Mouse (Mus musculus): ENCODE measurements around the gene Ccdc103. TPM values are rescaled to one million over a fixed set of nuclear protein-coding genes. Genes with fewer than 3 reads are reported as not detected.
A peak's percentile ranks its signal among the peaks of the same experiment; 100 is the strongest.

Gene Ccdc103
- polyA plus RNA-seq (2014; fragmentation: Nextera tagmentation; extraction: Ambion mirVana), result 1.8 and 1.9 TPM in 2 replicates

- H3K4me2 ChIP-seq, result peak within 1 kb of the TSS; percentile 80
- no peaks in the 10 kb centered on the region for H3K4me1 ChIP-seq (ENCODE audit: insufficient read depth)
- peak within 1 kb of the TSS; percentile 88 for H3K27ac ChIP-seq (ENCODE audit: low read depth)
- H3K4me3 ChIP-seq (ENCODE audit: low read depth, low read length), result peak within 1 kb of the TSS; percentile 74
- H3K36me3 ChIP-seq (ENCODE audit: insufficient read depth), result peaks cover 18% of the 10 kb centered on the region
- H3K27me3 ChIP-seq (ENCODE audit: insufficient read depth, low read length), result no peaks in the 10 kb centered on the region
- under 1% methylated on average over 62 of the region's 62 CpGs for WGBS
- peak within 1 kb of the TSS; percentile 82 for H3K9ac ChIP-seq
- TF ChIP-seq CTCF (IDR thresholded peaks at IDR 0.05; ENCODE audit: low read depth), result no peak
- DNase-seq (peak; percentile 96), ATAC-seq (ENCODE audit: insufficient read depth) (peak; percentile 92)
- H3K9me3 ChIP-seq (ENCODE audit: low read depth, low read length), result no peaks in the 10 kb centered on the region
Measured at GRCm38 (mm10) chr11:102880585-102881313, at the start of gene Ccdc103, which contains the start of gene Eftud2. Gene Ccdc103 (plus strand): TSS chr11:102881204. Gene Eftud2 (minus strand): TSS chr11:102880985.

GRCm38 (mm10) chr11:102832700-102833297, 48.2 kb upstream of the Ccdc103 start:
- Histone ChIP-seq H3K4me2 (0 out of 2 replicates have a peak overlapping the region, but pooled peaks have one; percentile 25), H3K36me3 (ENCODE audit: insufficient read depth) (peaks cover 18% of the 10 kb centered on the region), H3K4me1 (ENCODE audit: insufficient read depth) (no peaks in the 10 kb centered on the region), H3K9ac (no peak overlapping the region), H3K9me3 (ENCODE audit: low read depth, low read length) (no peaks in the 10 kb centered on the region), H3K27me3 (ENCODE audit: insufficient read depth, low read length) (no peaks in the 10 kb centered on the region), H3K4me3 (ENCODE audit: low read depth, low read length) (no peak overlapping the region), H3K27ac (ENCODE audit: low read depth) (peak overlapping the region; percentile 67)
- no peak for TF ChIP-seq CTCF (IDR thresholded peaks at IDR 0.05; ENCODE audit: low read depth)
- 45% methylated on average over 18 of the region's 18 CpGs for WGBS
- ATAC-seq (ENCODE audit: insufficient read depth), result peak; percentile 46; the same call in 1 of the 2 replicates
- peak; percentile 56 for DNase-seq

GRCm38 (mm10) chr11:102834219-102834618, 46.8 kb upstream of the Ccdc103 start:
- no peak for TF ChIP-seq CTCF (IDR thresholded peaks at IDR 0.05; ENCODE audit: low read depth)
- no peak overlapping the region for H3K27ac ChIP-seq (ENCODE audit: low read depth)
- ATAC-seq (ENCODE audit: insufficient read depth), result no peak; the same call in 1 of the 2 replicates
- H3K9ac ChIP-seq, result no peak overlapping the region
- DNase-seq, result peak; percentile 36
- no peak overlapping the region for H3K4me2 ChIP-seq
- no peaks in the 10 kb centered on the region for H3K4me1 ChIP-seq (ENCODE audit: insufficient read depth)
- no peak overlapping the region for H3K4me3 ChIP-seq (ENCODE audit: low read depth, low read length)
- peaks cover 32% of the 10 kb centered on the region for H3K36me3 ChIP-seq (ENCODE audit: insufficient read depth)
- H3K9me3 ChIP-seq (ENCODE audit: low read depth, low read length), result no peaks in the 10 kb centered on the region
- WGBS, result 77% methylated on average over 10 of the region's 10 CpGs
- H3K27me3 ChIP-seq (ENCODE audit: insufficient read depth, low read length), result no peaks in the 10 kb centered on the region

- H3K4me2 ChIP-seq, result no peak within 1 kb of the TSS
- no peak within 1 kb of the TSS for H3K9ac ChIP-seq
- no peaks in the 10 kb centered on the region for H3K4me1 ChIP-seq (ENCODE audit: insufficient read depth)
- no peaks in the 10 kb centered on the region for H3K27me3 ChIP-seq (ENCODE audit: insufficient read depth, low read length)
- no peaks in the 10 kb centered on the region for H3K9me3 ChIP-seq (ENCODE audit: low read depth, low read length)
- ATAC-seq (ENCODE audit: insufficient read depth) (no peak), DNase-seq (no peak)
- peaks cover 46% of the 10 kb centered on the region for H3K36me3 ChIP-seq (ENCODE audit: insufficient read depth)
- no peak for TF ChIP-seq CTCF (IDR thresholded peaks at IDR 0.05; ENCODE audit: low read depth)
- H3K4me3 ChIP-seq (ENCODE audit: low read depth, low read length), result no peak within 1 kb of the TSS
- H3K27ac ChIP-seq (ENCODE audit: low read depth), result no peak within 1 kb of the TSS
- WGBS, result 46% methylated on average over 4 of the region's 4 CpGs
Measured at GRCm38 (mm10) chr11:102835549-102835948, 45.5 kb upstream of the Ccdc103 start, which contains the start of gene Higd1b. Gene Higd1b (plus strand): TSS chr11:102835849.

GRCm38 (mm10) chr11:102836146-102836545, 44.9 kb upstream of the Ccdc103 start:
- no peak overlapping the region for H3K4me2 ChIP-seq
- H3K9ac ChIP-seq, result no peak overlapping the region
- WGBS, result 81% methylated on average over 9 of the region's 9 CpGs
- H3K4me1 ChIP-seq (ENCODE audit: insufficient read depth), result no peaks in the 10 kb centered on the region
- H3K9me3 ChIP-seq (ENCODE audit: low read depth, low read length), result no peaks in the 10 kb centered on the region
- DNase-seq, result no peak
- H3K27ac ChIP-seq (ENCODE audit: low read depth), result no peak overlapping the region
- H3K36me3 ChIP-seq (ENCODE audit: insufficient read depth), result peaks cover 51% of the 10 kb centered on the region
- TF ChIP-seq CTCF (IDR thresholded peaks at IDR 0.05; ENCODE audit: low read depth), result no peak
- H3K4me3 ChIP-seq (ENCODE audit: low read depth, low read length), result no peak overlapping the region
- no peak for ATAC-seq (ENCODE audit: insufficient read depth)
- H3K27me3 ChIP-seq (ENCODE audit: insufficient read depth, low read length), result no peaks in the 10 kb centered on the region

GRCm38 (mm10) chr11:102837385-102837784, 43.6 kb upstream of the Ccdc103 start:
- ATAC-seq (ENCODE audit: insufficient read depth) (no peak), DNase-seq (no peak)
- Histone ChIP-seq H3K27me3 (ENCODE audit: insufficient read depth, low read length) (no peaks in the 10 kb centered on the region), H3K9me3 (ENCODE audit: low read depth, low read length) (no peaks in the 10 kb centered on the region), H3K36me3 (ENCODE audit: insufficient read depth) (peaks cover 63% of the 10 kb centered on the region), H3K9ac (no peak overlapping the region), H3K4me2 (no peak overlapping the region), H3K4me1 (ENCODE audit: insufficient read depth) (no peaks in the 10 kb centered on the region), H3K27ac (ENCODE audit: low read depth) (peak overlapping the region; percentile 2; the same call in 1 of the 2 replicates), H3K4me3 (ENCODE audit: low read depth, low read length) (no peak overlapping the region)
- 94% methylated on average over 1 of the region's 1 CpGs for WGBS
- no peak for TF ChIP-seq CTCF (IDR thresholded peaks at IDR 0.05; ENCODE audit: low read depth)

GRCm38 (mm10) chr11:102838126-102838525, 42.9 kb upstream of the Ccdc103 start:
- H3K9ac ChIP-seq, result no peak overlapping the region
- 74% methylated on average over 2 of the region's 2 CpGs for WGBS
- peaks cover 71% of the 10 kb centered on the region for H3K36me3 ChIP-seq (ENCODE audit: insufficient read depth)
- no peak for TF ChIP-seq CTCF (IDR thresholded peaks at IDR 0.05; ENCODE audit: low read depth)
- no peak overlapping the region for H3K4me2 ChIP-seq
- no peaks in the 10 kb centered on the region for H3K27me3 ChIP-seq (ENCODE audit: insufficient read depth, low read length)
- no peak overlapping the region for H3K27ac ChIP-seq (ENCODE audit: low read depth)
- H3K4me1 ChIP-seq (ENCODE audit: insufficient read depth), result no peaks in the 10 kb centered on the region
- H3K9me3 ChIP-seq (ENCODE audit: low read depth, low read length), result no peaks in the 10 kb centered on the region
- no peak overlapping the region for H3K4me3 ChIP-seq (ENCODE audit: low read depth, low read length)
- ATAC-seq (ENCODE audit: insufficient read depth) (no peak), DNase-seq (no peak)

Measured in lung, embryonic 14.5 days (tissue).